Mouse (Mus musculus) forebrain, embryonic 10.5 days (tissue): ENCODE measurements around the gene Prph2. TPM values are rescaled to one million over a fixed set of nuclear protein-coding genes. Genes with fewer than 3 reads are reported as not detected.

Source experiments
- DNase-seq: peaks from one replicate; pipeline ENCODE4 v3.0.0-alpha.2; 2017; ENCODE audit warnings: low spot score; ENCODE audit errors: extremely low spot score
- H3K27ac ChIP-seq: fragments of 300-500 bp; sonication (generic); 2 replicates; pipeline ENCODE4 v1.5.1; 2016; ENCODE audit warnings: mild to moderate bottlenecking
- H3K27me3 ChIP-seq: fragments of 300-500 bp; sonication (generic); 2 replicates; pipeline ENCODE4 v1.6.1; 2016; ENCODE audit warnings: mild to moderate bottlenecking; ENCODE audit not compliant: poor library complexity, severe bottlenecking
- H3K36me3 ChIP-seq: fragments of 300-500 bp; sonication (generic); replicated peaks from 2 replicates; pipeline ENCODE4 v1.6.1; 2016; ENCODE audit warnings: mild to moderate bottlenecking, moderate library complexity
- H3K4me1 ChIP-seq: fragments of 300-500 bp; sonication (generic); 2 replicates; pipeline ENCODE4 v1.6.1; 2016
- H3K4me3 ChIP-seq: fragments of 300-500 bp; sonication (generic); 2 replicates; pipeline ENCODE4 v1.5.1; 2016; ENCODE audit warnings: mild to moderate bottlenecking, moderate library complexity
- H3K9me3 ChIP-seq: fragments of 300-500 bp; sonication (generic); 2 replicates; pipeline ENCODE4 v1.6.1; 2016; ENCODE audit warnings: mild to moderate bottlenecking, moderate library complexity
- WGBS: fragments of 180-500 bp; shearing (Covaris S2); methylation state at CpG from one replicate; pipeline ENCODE4 v1.1.7; 2016; 5-methylcytosine and 5-hydroxymethylcytosine counted together
- polyA plus RNA-seq: library from polyadenylated mRNA; unstranded; fragments of >200 nt; fragmentation: Nextera tagmentation; extraction: Ambion mirVana; gene quantifications from 2 replicates; pipeline ENCODE4 v1.2.1, GENCODE M21; 2016

Prph2 gene
- polyA plus RNA-seq, 1 experiment from 2014 or later = not detected

- peaks cover 100% of the 10 kb centered on the region for H3K36me3 ChIP-seq
- H3K4me1 ChIP-seq = no peaks in the 10 kb centered on the region
- 97% methylated on average over 9 of the region's 9 CpGs for whole genome bisulfite sequencing
- no peaks in the 10 kb centered on the region for H3K27me3 ChIP-seq
- no peak for DNase-seq
- H3K9me3 ChIP-seq = no peaks in the 10 kb centered on the region
- H3K27ac ChIP-seq = no peak overlapping the region
- H3K4me3 ChIP-seq = no peak overlapping the region
These were observed 32.2 kb downstream of the Prph2 start for GRCm38 (mm10) chr17:46942421-46942820.

GRCm38 (mm10) chr17:46946276-46946675 is 36.0 kb downstream of the Prph2 start:
- Histone ChIP-seq H3K27ac (no peak overlapping the region), H3K4me1 (no peaks in the 10 kb centered on the region), H3K4me3 (no peak overlapping the region), H3K9me3 (no peaks in the 10 kb centered on the region), H3K36me3 (peaks cover 86% of the 10 kb centered on the region), H3K27me3 (no peaks in the 10 kb centered on the region)
- 92% methylated on average over 9 of the region's 9 CpGs for WGBS
- no peak for DNase-seq

DNA sequence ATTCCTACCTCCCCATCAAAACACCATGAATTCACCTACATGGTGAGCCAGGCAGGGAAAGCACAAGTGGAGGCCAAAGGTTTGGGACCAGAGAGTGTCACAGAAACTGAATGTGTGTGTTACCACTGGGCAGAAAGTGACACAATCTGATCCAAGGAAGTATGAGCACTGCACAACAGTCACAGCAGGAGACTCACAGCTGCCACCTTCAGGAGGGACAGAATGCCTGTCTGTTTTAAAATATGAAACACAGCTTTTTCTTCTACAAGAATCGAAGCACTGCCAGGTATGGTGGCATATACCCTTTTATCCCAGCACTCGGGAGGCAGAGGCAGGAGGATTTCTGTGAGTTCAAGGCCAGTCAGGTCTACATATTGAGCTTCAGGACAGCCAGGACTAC is 47.8 kb downstream of the Prph2 start:
- Histone ChIP-seq H3K27ac (no peak overlapping the region), H3K9me3 (no peaks in the 10 kb centered on the region), H3K4me1 (no peaks in the 10 kb centered on the region), H3K4me3 (no peak overlapping the region), H3K36me3 (peaks cover 100% of the 10 kb centered on the region), H3K27me3 (no peaks in the 10 kb centered on the region)
- no peak for DNase-seq
- 95% methylated on average over 2 of the region's 2 CpGs for WGBS

DNA sequence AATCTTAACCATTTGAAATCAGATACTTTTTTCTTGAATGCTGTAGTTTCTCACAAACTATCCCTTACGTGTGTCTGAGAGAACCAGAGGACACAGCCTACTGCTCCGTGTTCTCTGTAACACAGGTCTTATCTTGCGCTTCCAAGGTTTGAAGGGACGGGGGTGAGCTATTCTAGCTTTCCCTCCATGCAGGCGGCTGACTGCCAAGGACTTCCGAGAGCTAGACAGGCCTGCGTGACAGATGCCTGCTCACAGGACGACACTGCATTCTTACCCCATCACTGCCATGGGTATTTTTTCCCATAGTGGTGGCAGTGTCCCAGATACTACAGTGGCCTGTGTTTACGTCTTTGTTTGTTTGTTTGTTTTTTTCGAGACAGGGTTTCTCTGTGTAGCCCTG is 50.0 kb downstream of the Prph2 start:
- Histone ChIP-seq H3K36me3 (peaks cover 100% of the 10 kb centered on the region), H3K27ac (no peak overlapping the region), H3K27me3 (no peaks in the 10 kb centered on the region), H3K9me3 (no peaks in the 10 kb centered on the region), H3K4me3 (no peak overlapping the region), H3K4me1 (no peaks in the 10 kb centered on the region)
- 93% methylated on average over 10 of the region's 10 CpGs for WGBS
- no peak for DNase-seq

- no peak for DNase-seq
- 86% methylated on average over 3 of the region's 3 CpGs for WGBS
- H3K4me3 ChIP-seq = no peak overlapping the region
- H3K4me1 ChIP-seq = no peaks in the 10 kb centered on the region
- peaks cover 100% of the 10 kb centered on the region for H3K36me3 ChIP-seq
- H3K27ac ChIP-seq = no peak overlapping the region
- no peaks in the 10 kb centered on the region for H3K27me3 ChIP-seq
- H3K9me3 ChIP-seq = no peaks in the 10 kb centered on the region
These were observed 51.9 kb downstream of the Prph2 start for GRCm38 (mm10) chr17:46962153-46962552.

DNA sequence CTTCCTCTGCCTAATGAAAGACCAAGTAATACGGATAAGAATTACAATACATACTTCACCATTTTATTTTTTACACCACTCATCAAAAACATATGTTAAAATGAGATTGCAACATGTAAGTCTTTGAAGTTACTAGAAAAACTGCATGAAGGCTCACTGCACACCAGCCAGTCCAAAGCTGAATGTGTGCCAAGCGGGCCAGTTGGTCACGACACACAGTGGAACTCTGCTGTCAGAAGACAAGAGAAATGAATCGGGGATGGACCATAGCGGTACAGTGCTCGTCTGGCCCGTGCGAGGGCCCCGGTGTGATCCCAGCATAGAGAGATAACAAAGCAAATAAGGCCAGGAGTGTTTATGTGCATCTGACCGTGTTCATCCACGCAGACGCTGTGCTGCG is 52.9 kb downstream of the Prph2 start:
- H3K9me3 ChIP-seq = no peaks in the 10 kb centered on the region
- 95% methylated on average over 13 of the region's 13 CpGs for WGBS
- H3K36me3 ChIP-seq = peaks cover 100% of the 10 kb centered on the region
- DNase-seq = no peak
- H3K27me3 ChIP-seq = no peaks in the 10 kb centered on the region
- H3K4me3 ChIP-seq = no peak overlapping the region
- H3K27ac ChIP-seq = no peak overlapping the region
- no peaks in the 10 kb centered on the region for H3K4me1 ChIP-seq

DNA sequence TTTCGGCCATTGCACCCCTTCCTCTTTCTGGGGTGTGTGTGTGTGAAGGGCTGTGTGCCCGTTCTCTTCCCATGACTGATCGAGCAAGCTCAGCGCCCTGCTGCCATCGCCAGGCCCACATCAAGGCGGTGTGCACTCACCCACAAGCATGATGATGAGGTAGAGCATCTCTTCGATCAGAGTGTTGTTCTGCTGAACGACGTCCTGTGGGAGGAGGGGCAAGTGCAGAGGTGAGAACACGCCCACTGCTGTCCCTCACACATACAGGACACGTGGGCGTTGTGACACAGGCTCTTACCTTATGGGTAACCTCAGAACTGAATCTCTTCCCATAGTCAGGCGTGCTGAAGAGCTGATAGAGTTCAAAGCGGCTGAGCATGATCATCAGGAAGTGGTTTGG is 56.6 kb downstream of the Prph2 start:
- no peaks in the 10 kb centered on the region for H3K4me1 ChIP-seq
- H3K36me3 ChIP-seq = peaks cover 100% of the 10 kb centered on the region

DNA sequence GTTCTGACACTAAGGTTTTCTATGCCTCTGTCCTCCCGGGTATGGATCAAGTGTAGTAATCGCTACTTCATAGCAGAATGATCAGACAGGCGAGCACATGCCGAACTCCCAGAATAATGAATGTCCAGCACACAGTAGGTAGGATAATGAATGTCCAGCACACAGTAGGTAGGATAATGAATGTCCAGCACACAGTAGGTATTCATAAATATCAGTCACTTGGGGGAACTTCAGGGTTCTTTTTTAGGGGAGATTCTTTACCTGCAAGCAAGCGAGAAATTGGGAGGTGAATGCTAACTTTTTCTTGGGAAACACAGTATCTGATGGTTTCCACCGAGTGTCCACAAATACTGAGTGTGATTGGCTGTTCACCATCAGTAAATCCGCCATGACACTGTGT is 62.3 kb downstream of the Prph2 start:
- Histone ChIP-seq H3K27ac (no peak overlapping the region), H3K9me3 (no peaks in the 10 kb centered on the region), H3K4me1 (no peaks in the 10 kb centered on the region), H3K4me3 (no peak overlapping the region), H3K36me3 (peaks cover 100% of the 10 kb centered on the region), H3K27me3 (no peaks in the 10 kb centered on the region)
- DNase-seq = no peak
- WGBS = 94% methylated on average over 7 of the region's 7 CpGs

More for the DNA sequence above, 56.6 kb downstream of the Prph2 start:
- Histone ChIP-seq H3K27me3 (no peaks in the 10 kb centered on the region), H3K4me3 (no peak overlapping the region), H3K9me3 (no peaks in the 10 kb centered on the region), H3K27ac (no peak overlapping the region)
- no peak for DNase-seq
- WGBS = 94% methylated on average over 14 of the region's 14 CpGs

Other genes starting within 250 kb of the Prph2 start
- 69.0 and 70.1 TPM in 2 replicates for gene Rrp36, start 236.1 kb upstream of the Prph2 start, polyA plus RNA-seq
- 163 and 165 TPM in 2 replicates for gene Mea1, start 231.7 kb upstream of the Prph2 start, polyA plus RNA-seq
- 132 and 133 TPM in 2 replicates for gene Klhdc3, start 229.5 kb upstream of the Prph2 start, polyA plus RNA-seq
- 144 and 154 TPM in 2 replicates for gene Ppp2r5d, start 205.3 kb upstream of the Prph2 start, polyA plus RNA-seq
- 19.6 and 20.2 TPM in 2 replicates for gene Pex6, start 199.0 kb upstream of the Prph2 start, polyA plus RNA-seq
- gene Gnmt, start 181.3 kb upstream of the Prph2 start, polyA plus RNA-seq = 0.80 and 0.87 TPM in 2 replicates
- 71.8 and 71.9 TPM in 2 replicates for gene Cnpy3, start 158.2 kb upstream of the Prph2 start, polyA plus RNA-seq
- gene Ptcra, start 146.7 kb upstream of the Prph2 start, polyA plus RNA-seq = 0.55 and 1.00 TPM in 2 replicates
- gene 2310039H08Rik, start 137.8 kb upstream of the Prph2 start, polyA plus RNA-seq = 54.4 and 54.7 TPM in 2 replicates
- 242 and 248 TPM in 2 replicates for gene Rpl7l1, start 127.8 kb upstream of the Prph2 start, polyA plus RNA-seq
- gene Bicral, start 52.0 kb upstream of the Prph2 start, polyA plus RNA-seq = 2.9 and 4.1 TPM in 2 replicates
- 43.1 and 48.4 TPM in 2 replicates for gene Tbcc, start 19.8 kb upstream of the Prph2 start, polyA plus RNA-seq
- gene Ubr2, start 100.1 kb downstream of the Prph2 start, polyA plus RNA-seq = 13.3 and 15.7 TPM in 2 replicates